Mouse (Mus musculus): ENCODE measurements at regions not wholly inside any gene's neighbourhood (a gene's known extent, or its start where the extent isn't known, plus 50 kb on each side); places are given as distances from the start of the nearest gene placed in this dataset.

DNA sequence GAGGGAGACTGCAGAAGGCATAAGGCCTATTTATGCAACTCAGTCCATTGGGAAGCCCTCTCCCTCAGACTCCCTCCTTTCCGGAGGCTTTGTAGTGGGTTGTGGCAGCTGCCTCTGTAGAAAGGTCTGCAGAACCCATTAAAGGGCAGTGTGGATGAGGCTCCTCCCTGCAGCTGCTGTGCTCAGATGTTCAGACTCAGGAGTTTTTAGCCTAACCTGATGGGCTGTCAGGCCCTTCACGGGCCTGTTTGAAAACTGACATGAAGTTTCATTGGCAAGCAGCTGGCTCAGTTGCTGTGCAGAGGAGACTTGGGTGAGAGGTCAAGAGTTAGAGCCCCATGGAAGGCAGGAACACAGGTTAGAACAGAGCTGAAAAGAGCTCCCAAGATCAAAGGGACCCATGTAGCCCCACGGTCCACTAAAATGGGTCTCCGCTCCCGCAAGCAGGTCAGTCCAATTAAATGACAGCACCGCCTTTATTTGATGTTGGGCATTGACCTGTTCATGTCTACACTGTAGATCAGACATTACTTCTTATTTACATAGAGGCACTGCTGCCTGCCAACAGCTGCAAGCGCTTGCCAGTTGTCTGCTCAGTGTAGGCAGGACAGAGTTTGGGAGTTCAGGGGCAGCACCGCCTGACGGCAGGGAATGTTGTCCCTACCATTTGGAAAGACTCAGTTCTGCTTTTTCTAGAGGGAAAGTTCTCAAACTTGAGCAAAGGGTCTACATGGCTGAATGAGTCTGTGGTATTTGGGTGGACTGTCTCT, 53.8 kb upstream of the Usp46 start:
- Histone ChIP-seq H3K9me3 (ENCODE audit: control insufficient read depth, low read length) (no peaks in the 10 kb centered on the region), H3K4me1 (ENCODE audit: control insufficient read depth, insufficient read depth, low read length) (peaks cover 7% of the 10 kb centered on the region), H3K27me3 (replicated peaks; ENCODE audit: control insufficient read depth, insufficient read depth, low read length) (no peaks in the 10 kb centered on the region), H3K4me3 (ENCODE audit: low read length) (no peak overlapping the region), H3K27ac (ENCODE audit: low read length) (no peak overlapping the region), H3K36me3 (ENCODE audit: control insufficient read depth, insufficient read depth, low read length) (no peaks in the 10 kb centered on the region), H3K4me2 (ENCODE audit: low read depth, low read length) (no peak overlapping the region), H3K9ac (ENCODE audit: low read depth, low read length) (no peak overlapping the region)
- no peak for ATAC-seq
- 73% methylated on average over 9 of the region's 9 CpGs for WGBS

DNA sequence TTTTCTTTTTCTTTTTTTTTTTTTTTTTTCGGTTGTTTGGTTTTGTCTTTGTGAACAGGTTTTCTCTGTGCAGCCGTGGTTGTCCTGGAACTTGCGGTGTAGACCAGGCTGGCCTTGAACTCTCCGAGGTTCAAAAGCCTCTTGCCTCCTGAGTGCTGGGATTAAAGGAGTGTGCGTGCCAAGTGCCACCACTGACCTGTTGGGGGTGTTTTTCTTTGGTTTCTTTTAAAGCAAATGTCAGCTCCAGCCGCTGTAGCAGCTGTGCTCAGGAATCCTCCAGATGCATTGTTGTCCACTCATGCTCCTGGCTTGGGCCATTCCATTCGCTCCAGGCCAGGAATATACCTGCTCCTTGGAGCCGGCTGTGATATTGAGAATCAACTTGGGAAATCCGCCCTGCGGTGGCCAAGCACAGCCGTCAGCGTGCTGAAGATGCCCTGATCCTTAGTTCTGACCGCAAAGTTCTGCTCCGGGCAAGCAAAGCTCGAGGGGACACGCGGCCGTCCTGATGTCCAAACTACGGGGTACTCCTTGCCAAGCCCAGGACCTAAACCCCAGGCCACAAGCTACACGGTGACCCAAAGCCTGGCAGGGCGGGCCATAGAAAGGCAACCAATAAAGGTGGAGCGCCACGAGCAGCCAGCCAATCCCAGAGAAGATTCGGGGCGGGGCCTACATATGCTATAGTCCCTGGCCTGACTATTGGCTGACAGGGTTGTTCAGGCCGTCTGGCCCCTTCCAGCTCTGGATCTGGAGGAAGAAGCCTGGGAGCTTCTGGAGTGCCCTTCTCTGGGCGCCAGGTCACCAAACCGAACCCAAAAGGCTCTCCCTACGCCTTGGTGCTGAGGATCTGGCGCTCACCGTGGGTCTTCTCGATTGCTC, 58.0 kb upstream of the Usp46 start:
- H3K4me1 ChIP-seq (ENCODE audit: control insufficient read depth, insufficient read depth, low read length), result peaks cover 7% of the 10 kb centered on the region; the same call in 1 of the 2 replicates
- ATAC-seq, result peak; percentile 97
- H3K4me2 ChIP-seq (ENCODE audit: low read depth, low read length), result peak overlapping the region; percentile 50
- WGBS, result 67% methylated on average over 32 of the region's 32 CpGs
- no peaks in the 10 kb centered on the region for H3K27me3 ChIP-seq (replicated peaks; ENCODE audit: control insufficient read depth, insufficient read depth, low read length)
- H3K36me3 ChIP-seq (ENCODE audit: control insufficient read depth, insufficient read depth, low read length), result no peaks in the 10 kb centered on the region
- H3K9me3 ChIP-seq (ENCODE audit: control insufficient read depth, low read length), result no peaks in the 10 kb centered on the region
- H3K27ac ChIP-seq (ENCODE audit: low read length), result no peak overlapping the region
- H3K4me3 ChIP-seq (ENCODE audit: low read length), result peak overlapping the region; percentile 36
- H3K9ac ChIP-seq (ENCODE audit: low read depth, low read length), result peak overlapping the region; percentile 41

DNA sequence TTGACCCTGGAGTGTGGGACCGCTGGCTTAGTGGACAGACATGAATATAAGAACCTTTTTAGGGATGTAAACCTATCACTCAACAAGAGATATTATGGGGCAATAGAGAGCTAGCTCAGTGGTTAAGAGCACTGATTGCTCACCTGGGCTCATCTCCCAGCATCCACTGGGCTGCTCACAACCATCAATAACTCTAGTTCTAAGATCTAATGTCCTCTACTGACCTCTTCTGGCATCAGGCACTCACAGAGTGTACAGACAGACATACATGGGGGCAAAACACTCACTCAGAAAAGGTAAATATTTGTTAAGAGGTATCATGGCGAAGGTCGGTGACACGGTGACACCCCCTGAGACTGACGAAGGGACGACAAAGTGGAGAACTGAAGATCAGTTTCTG, 59.3 kb upstream of the Usp46 start:
- Histone ChIP-seq H3K27me3 (replicated peaks; ENCODE audit: control insufficient read depth, insufficient read depth, low read length) (no peaks in the 10 kb centered on the region), H3K4me1 (ENCODE audit: control insufficient read depth, insufficient read depth, low read length) (no peaks in the 10 kb centered on the region), H3K27ac (ENCODE audit: low read length) (no peak overlapping the region), H3K36me3 (ENCODE audit: control insufficient read depth, insufficient read depth, low read length) (no peaks in the 10 kb centered on the region), H3K4me2 (ENCODE audit: low read depth, low read length) (no peak overlapping the region), H3K4me3 (ENCODE audit: low read length) (no peak overlapping the region), H3K9me3 (ENCODE audit: control insufficient read depth, low read length) (no peaks in the 10 kb centered on the region), H3K9ac (ENCODE audit: low read depth, low read length) (no peak overlapping the region)
- no peak for ATAC-seq
- WGBS, result 68% methylated on average over 6 of the region's 6 CpGs

DNA sequence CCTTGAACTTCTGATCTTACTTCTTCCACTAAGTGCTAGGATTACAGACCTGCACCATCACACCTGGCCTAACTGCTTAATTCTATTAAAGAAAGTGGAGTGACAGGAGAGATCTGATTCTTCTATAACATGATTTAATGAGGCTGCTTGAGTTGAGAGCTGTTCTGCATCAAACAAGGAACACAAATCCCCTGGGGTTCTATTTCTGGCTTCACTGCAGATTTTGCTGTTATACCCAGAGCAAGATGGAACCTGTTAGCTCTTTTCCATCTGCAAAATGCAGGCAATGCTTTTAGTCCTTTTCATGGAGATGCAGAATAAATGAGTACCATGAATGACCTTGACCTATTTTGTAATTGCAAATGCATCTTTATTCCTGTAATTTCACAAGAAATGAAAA, 61.4 kb upstream of the Usp46 start:
- ATAC-seq, result no peak
- Histone ChIP-seq H3K9me3 (ENCODE audit: control insufficient read depth, low read length) (no peaks in the 10 kb centered on the region), H3K4me3 (ENCODE audit: low read length) (no peak overlapping the region), H3K27ac (ENCODE audit: low read length) (no peak overlapping the region), H3K4me2 (ENCODE audit: low read depth, low read length) (no peak overlapping the region), H3K4me1 (ENCODE audit: control insufficient read depth, insufficient read depth, low read length) (no peaks in the 10 kb centered on the region), H3K36me3 (ENCODE audit: control insufficient read depth, insufficient read depth, low read length) (no peaks in the 10 kb centered on the region), H3K27me3 (replicated peaks; ENCODE audit: control insufficient read depth, insufficient read depth, low read length) (no peaks in the 10 kb centered on the region), H3K9ac (ENCODE audit: low read depth, low read length) (no peak overlapping the region)

DNA sequence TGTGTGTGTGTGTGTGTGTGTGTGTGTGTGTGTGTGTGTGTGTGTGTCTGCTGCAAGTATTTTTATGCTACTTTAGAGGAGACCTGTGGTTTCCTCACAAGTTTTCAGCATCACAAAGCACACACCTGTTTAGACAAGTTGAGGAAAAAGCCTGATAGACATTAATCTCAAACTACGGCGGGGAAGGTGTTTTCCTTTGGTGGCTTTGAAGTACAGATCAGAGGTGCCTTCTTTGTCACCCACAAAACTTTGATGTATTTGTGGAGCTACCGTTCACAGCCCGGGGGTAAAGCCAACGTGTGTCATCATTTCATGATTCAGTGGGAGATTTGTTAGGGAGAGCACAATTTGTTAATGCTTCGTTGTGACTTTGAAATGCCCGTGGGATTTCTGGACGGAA, 62.4 kb upstream of the Rasl11b start:
- Histone ChIP-seq H3K4me2 (ENCODE audit: low read depth, low read length) (no peak overlapping the region), H3K4me1 (ENCODE audit: control insufficient read depth, insufficient read depth, low read length) (peaks cover 8% of the 10 kb centered on the region), H3K9ac (ENCODE audit: low read depth, low read length) (no peak overlapping the region), H3K9me3 (ENCODE audit: control insufficient read depth, low read length) (no peaks in the 10 kb centered on the region), H3K4me3 (ENCODE audit: low read length) (no peak overlapping the region), H3K36me3 (ENCODE audit: control insufficient read depth, insufficient read depth, low read length) (no peaks in the 10 kb centered on the region), H3K27me3 (replicated peaks; ENCODE audit: control insufficient read depth, insufficient read depth, low read length) (no peaks in the 10 kb centered on the region), H3K27ac (ENCODE audit: low read length) (no peak overlapping the region)
- WGBS, result 63% methylated on average over 8 of the region's 8 CpGs
- no peak for ATAC-seq

DNA sequence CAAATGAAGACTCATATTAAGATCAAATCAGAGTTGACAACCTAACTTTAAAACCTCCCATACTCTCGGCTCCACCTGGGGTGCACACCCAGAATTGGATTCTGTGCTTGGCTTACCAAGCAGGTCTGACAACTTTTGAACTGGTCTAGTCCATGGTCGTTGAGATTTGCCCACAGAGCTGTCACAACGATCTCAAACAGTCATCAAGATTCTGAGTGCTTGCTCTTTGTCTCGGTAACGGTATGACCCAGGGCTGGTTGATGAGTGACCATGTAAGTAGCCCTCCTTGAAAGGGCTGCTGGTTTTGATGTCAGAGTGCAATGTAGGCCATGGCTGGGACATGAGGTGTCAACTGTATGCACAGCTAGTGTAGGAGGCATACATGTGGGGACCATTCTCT, 58.7 kb upstream of the Rasl11b start:
- Histone ChIP-seq H3K4me3 (ENCODE audit: low read length) (no peak overlapping the region), H3K4me1 (ENCODE audit: control insufficient read depth, insufficient read depth, low read length) (peaks cover 8% of the 10 kb centered on the region), H3K9ac (ENCODE audit: low read depth, low read length) (no peak overlapping the region), H3K36me3 (ENCODE audit: control insufficient read depth, insufficient read depth, low read length) (no peaks in the 10 kb centered on the region), H3K27me3 (replicated peaks; ENCODE audit: control insufficient read depth, insufficient read depth, low read length) (no peaks in the 10 kb centered on the region), H3K9me3 (ENCODE audit: control insufficient read depth, low read length) (no peaks in the 10 kb centered on the region), H3K4me2 (ENCODE audit: low read depth, low read length) (peak overlapping the region; percentile 26; the same call in 1 of the 2 replicates), H3K27ac (ENCODE audit: low read length) (peak overlapping the region; percentile 62; the same call in 1 of the 2 replicates)
- peak; percentile 87 for ATAC-seq
- 54% methylated on average over 5 of the region's 5 CpGs for WGBS

DNA sequence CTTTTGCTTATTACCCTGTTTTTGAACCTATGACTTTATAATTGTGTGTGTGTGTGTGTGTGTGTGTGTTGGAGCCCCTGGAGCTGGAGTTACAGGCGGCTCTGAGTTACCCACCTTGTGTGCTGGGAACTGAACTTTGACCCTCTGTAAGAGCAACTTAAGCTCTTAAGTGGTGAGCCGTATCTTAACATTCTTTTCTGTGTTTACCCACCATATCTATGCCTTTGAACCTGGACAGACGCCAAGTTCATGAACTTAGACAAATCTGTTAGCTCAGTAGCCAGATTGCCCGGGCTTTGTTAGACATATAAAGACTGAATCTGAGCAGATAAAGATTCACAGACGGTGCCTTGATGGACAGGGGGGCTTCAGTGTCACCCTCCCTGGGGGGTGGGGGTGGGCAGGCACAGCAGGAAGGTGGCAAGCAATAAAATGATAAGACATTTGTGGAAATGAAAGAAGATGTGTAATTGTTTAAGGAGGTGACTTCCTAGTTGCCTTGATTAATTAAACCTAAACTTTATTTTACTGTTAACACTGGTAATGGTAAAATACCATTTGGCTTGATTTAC, 58.1 kb upstream of the Rasl11b start:
- 18% methylated on average over 5 of the region's 5 CpGs for WGBS
- Histone ChIP-seq H3K9ac (ENCODE audit: low read depth, low read length) (no peak overlapping the region), H3K36me3 (ENCODE audit: control insufficient read depth, insufficient read depth, low read length) (no peaks in the 10 kb centered on the region), H3K4me1 (ENCODE audit: control insufficient read depth, insufficient read depth, low read length) (peaks cover 8% of the 10 kb centered on the region), H3K4me3 (ENCODE audit: low read length) (no peak overlapping the region), H3K27me3 (replicated peaks; ENCODE audit: control insufficient read depth, insufficient read depth, low read length) (no peaks in the 10 kb centered on the region), H3K9me3 (ENCODE audit: control insufficient read depth, low read length) (no peaks in the 10 kb centered on the region), H3K27ac (ENCODE audit: low read length) (no peak overlapping the region), H3K4me2 (ENCODE audit: low read depth, low read length) (peak overlapping the region; percentile 26)
- peak; percentile 96 for ATAC-seq

DNA sequence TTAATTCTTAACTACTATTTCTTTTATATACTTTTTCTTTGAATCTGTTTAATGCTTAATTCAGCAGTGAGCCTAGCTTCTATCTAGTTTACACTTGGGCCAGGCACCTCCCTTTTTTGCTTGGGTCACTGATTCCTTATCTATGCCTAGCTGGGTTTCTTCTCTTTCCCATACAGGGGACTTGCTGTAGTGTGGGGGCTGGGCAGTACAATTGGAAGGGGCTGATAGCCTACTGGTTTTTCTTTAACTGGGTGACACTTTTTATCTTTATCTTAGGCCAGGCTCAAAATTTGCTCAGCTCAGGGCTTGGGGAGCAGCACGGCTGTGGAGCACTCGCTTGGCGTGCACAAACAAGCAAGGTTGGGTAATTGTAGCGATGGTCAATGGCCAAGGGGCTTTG, 51.1 kb upstream of the Rasl11b start:
- WGBS, result 61% methylated on average over 4 of the region's 4 CpGs
- 0 out of 2 replicates have a peak, but pooled peaks have one; percentile 52 for ATAC-seq
- Histone ChIP-seq H3K27ac (ENCODE audit: low read length) (no peak overlapping the region), H3K4me3 (ENCODE audit: low read length) (no peak overlapping the region), H3K4me1 (ENCODE audit: control insufficient read depth, insufficient read depth, low read length) (peaks cover 9% of the 10 kb centered on the region), H3K4me2 (ENCODE audit: low read depth, low read length) (no peak overlapping the region), H3K9me3 (ENCODE audit: control insufficient read depth, low read length) (no peaks in the 10 kb centered on the region), H3K9ac (ENCODE audit: low read depth, low read length) (no peak overlapping the region), H3K36me3 (ENCODE audit: control insufficient read depth, insufficient read depth, low read length) (no peaks in the 10 kb centered on the region), H3K27me3 (replicated peaks; ENCODE audit: control insufficient read depth, insufficient read depth, low read length) (no peaks in the 10 kb centered on the region)

DNA sequence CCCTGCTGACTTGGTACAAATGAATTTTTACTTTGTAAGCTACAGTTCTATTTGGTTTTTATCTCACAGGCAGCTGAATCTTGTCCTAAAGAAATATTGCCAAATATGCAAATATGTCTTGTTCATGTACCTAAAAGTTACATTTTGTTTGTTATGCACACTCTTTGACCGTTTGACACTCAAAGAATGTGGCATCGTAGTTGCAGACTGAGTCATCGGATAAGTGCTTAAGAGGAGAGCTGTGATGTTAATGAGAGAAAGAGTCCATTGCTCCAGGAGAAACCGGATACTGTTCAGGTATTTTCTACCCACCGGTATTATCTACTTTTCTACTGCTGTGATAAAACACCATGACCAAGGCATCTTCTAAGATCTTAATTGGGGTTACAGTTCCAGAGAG, 50.3 kb upstream of the Rasl11b start:
- WGBS, result 56% methylated on average over 5 of the region's 5 CpGs
- Histone ChIP-seq H3K9ac (ENCODE audit: low read depth, low read length) (no peak overlapping the region), H3K27me3 (replicated peaks; ENCODE audit: control insufficient read depth, insufficient read depth, low read length) (no peaks in the 10 kb centered on the region), H3K9me3 (ENCODE audit: control insufficient read depth, low read length) (no peaks in the 10 kb centered on the region), H3K36me3 (ENCODE audit: control insufficient read depth, insufficient read depth, low read length) (no peaks in the 10 kb centered on the region), H3K4me1 (ENCODE audit: control insufficient read depth, insufficient read depth, low read length) (peaks cover 9% of the 10 kb centered on the region), H3K4me2 (ENCODE audit: low read depth, low read length) (no peak overlapping the region), H3K4me3 (ENCODE audit: low read length) (no peak overlapping the region), H3K27ac (ENCODE audit: low read length) (no peak overlapping the region)
- no peak for ATAC-seq
